Mouse (Mus musculus): ENCODE data around the gene Smap1. TPM values are rescaled to one million over a fixed set of nuclear protein-coding genes. Genes with fewer than 3 reads are reported as not detected.

Gene Smap1
- polyA plus RNA-seq, 1 experiment from 2014 or later: 35.6 TPM

GRCm38 (mm10) chr1:23860944-23861343 is 61.2 kb downstream of the Smap1 start:
- Histone ChIP-seq H3K4me3 (no peak overlapping the region), H3K36me3 (peaks cover 32% of the 10 kb centered on the region), H3K27me3 (replicated peaks) (no peaks in the 10 kb centered on the region), H3K9ac (no peak overlapping the region), H3K27ac (no peak overlapping the region), H3K9me3 (replicated peaks) (no peaks in the 10 kb centered on the region), H3K4me1 (no peaks in the 10 kb centered on the region), H3K4me2 (no peak overlapping the region)
- ATAC-seq: no peak
- 84% methylated on average over 2 of the region's 2 CpGs for WGBS (ENCODE audit: insufficient replicate concordance)

DNA sequence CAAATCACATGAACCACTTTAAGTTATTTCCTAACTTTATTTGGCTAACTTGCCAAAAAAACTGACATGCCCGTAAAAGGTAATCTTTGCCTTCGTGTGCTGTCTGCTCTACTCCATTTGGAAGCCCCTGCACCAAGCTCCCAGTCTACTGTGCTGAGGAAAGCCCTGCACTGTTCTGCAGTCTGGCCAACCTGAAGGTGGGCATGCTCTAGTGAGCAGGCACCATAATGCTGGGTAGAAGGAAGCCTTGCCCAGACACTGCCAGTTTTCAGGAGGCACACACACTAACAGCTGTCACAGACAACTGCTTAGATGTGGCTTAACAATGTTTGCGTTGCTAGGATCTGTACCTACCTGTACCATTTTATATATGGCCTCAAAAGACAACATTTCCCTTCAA is 66.5 kb downstream of the Smap1 start:
- 82% methylated on average over 3 of the region's 3 CpGs for WGBS (ENCODE audit: insufficient replicate concordance)
- Histone ChIP-seq H3K9me3 (replicated peaks) (no peaks in the 10 kb centered on the region), H3K4me2 (no peak overlapping the region), H3K36me3 (peaks cover 48% of the 10 kb centered on the region), H3K4me1 (no peaks in the 10 kb centered on the region), H3K27me3 (replicated peaks) (no peaks in the 10 kb centered on the region), H3K9ac (no peak overlapping the region), H3K27ac (no peak overlapping the region), H3K4me3 (no peak overlapping the region)
- no peak for ATAC-seq

DNA sequence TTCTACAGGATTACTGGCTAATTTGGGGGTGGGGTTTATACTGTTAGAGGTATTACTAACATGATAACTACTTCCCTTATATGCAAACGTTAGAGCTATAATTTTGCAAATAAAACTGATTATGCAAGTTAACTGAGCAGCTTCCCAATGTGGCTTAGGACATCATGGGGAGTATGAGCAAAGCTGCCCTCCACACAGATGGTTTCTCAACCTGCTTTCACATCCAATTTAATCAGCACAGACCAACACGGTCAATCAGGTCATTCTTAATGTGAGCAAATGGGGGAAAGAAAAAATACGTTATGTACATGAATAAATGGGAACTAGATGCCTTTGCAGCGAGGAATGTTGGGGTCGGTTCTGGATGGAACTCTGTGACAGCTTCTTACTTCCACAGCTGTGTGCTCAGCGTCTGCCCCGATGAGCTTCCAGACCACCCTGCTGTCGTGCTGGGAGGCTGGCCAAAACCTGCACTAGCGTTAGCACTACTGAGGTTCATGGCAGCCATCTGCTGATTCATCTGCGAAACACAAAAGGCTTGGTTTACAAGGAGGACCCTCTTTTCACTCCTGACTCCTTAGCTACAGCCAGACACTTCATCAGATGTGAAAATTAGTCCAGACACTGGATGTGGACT is 76.0 kb downstream of the Smap1 start:
- Histone ChIP-seq H3K27ac (no peak overlapping the region), H3K4me2 (no peak overlapping the region), H3K27me3 (replicated peaks) (no peaks in the 10 kb centered on the region), H3K9ac (no peak overlapping the region), H3K9me3 (replicated peaks) (no peaks in the 10 kb centered on the region), H3K4me3 (no peak overlapping the region), H3K36me3 (peaks cover 79% of the 10 kb centered on the region), H3K4me1 (no peaks in the 10 kb centered on the region)
- WGBS (ENCODE audit: insufficient replicate concordance): 81% methylated on average over 10 of the region's 10 CpGs
- no peak for ATAC-seq

GRCm38 (mm10) chr1:23845007-23845406 is 77.1 kb downstream of the Smap1 start:
- Histone ChIP-seq H3K27me3 (replicated peaks) (no peaks in the 10 kb centered on the region), H3K9ac (no peak overlapping the region), H3K36me3 (peaks cover 74% of the 10 kb centered on the region), H3K9me3 (replicated peaks) (no peaks in the 10 kb centered on the region), H3K4me1 (no peaks in the 10 kb centered on the region), H3K4me3 (no peak overlapping the region), H3K4me2 (no peak overlapping the region), H3K27ac (no peak overlapping the region)
- ATAC-seq: no peak
- WGBS (ENCODE audit: insufficient replicate concordance): 88% methylated on average over 10 of the region's 10 CpGs

DNA sequence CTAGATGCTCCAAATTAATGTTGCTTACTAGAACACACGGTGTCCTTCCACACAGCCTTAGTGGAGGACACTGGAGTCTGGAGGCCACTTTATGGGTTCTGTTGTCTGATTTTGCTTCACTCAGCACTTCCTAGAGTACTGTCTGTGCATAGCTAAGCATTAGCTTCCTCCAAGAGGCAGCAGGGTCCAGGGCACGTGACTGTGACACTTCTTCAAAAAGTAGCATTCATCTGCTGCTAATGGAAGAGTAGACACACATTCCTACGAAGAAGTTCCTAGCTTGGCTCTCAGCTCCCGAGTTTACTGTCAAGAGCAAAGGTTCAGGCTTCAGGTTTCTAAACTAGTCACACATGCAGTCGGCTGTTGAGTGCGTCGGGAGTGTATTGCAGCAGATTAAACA is 78.3 kb downstream of the Smap1 start:
- Histone ChIP-seq H3K9ac (no peak overlapping the region), H3K4me1 (no peaks in the 10 kb centered on the region), H3K4me2 (no peak overlapping the region), H3K27me3 (replicated peaks) (no peaks in the 10 kb centered on the region), H3K4me3 (no peak overlapping the region), H3K9me3 (replicated peaks) (no peaks in the 10 kb centered on the region), H3K27ac (no peak overlapping the region), H3K36me3 (peaks cover 66% of the 10 kb centered on the region)
- WGBS (ENCODE audit: insufficient replicate concordance): 87% methylated on average over 7 of the region's 7 CpGs
- ATAC-seq: no peak

DNA sequence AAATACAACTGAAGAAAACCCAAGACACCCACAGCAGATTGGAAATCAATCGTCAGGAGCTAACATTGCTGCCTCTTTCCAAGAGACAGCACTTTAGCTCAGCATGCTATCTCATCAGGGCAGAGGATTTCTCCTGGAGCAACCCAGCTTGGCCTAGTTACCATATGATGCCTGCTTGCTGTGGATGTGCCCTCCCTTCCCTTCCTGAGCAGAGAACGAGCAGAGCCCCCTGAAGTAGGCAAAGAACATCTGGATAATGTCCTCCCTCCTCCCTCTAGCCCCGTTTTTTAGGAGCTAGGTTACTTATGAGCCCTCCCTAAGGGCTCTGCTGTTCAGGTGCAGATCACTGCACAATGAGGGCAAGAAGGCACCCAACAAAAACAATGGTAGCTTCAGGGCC is 79.5 kb downstream of the Smap1 start:
- no peak overlapping the region for H3K4me2 ChIP-seq
- H3K27me3 ChIP-seq (replicated peaks): no peaks in the 10 kb centered on the region
- no peaks in the 10 kb centered on the region for H3K9me3 ChIP-seq (replicated peaks)
- no peak overlapping the region for H3K4me3 ChIP-seq
- no peak overlapping the region for H3K27ac ChIP-seq
- H3K9ac ChIP-seq: no peak overlapping the region
- H3K4me1 ChIP-seq: no peaks in the 10 kb centered on the region
- H3K36me3 ChIP-seq: peaks cover 55% of the 10 kb centered on the region
- ATAC-seq: no peak
- WGBS (ENCODE audit: insufficient replicate concordance): 79% methylated on average over 3 of the region's 3 CpGs

DNA sequence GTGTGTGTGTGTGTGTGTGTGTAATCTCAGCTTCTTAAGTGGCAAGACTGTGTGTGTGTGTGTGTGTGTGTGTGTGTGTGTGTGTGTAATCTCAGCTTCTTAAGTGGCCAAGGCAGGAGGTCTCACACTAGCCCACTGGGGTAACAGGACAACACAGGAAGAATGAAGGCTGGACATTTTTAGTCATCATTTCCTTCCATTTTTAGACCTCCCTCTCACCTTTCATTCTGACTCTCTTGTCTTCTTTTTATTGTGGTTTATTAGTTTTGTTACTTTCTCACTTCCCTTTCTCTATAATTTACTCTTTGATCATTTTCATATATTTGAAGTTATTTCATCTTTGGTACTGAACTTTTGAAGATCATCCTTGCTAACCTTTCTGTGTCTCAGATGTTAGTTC is 81.2 kb downstream of the Smap1 start:
- no peak for ATAC-seq

DNA sequence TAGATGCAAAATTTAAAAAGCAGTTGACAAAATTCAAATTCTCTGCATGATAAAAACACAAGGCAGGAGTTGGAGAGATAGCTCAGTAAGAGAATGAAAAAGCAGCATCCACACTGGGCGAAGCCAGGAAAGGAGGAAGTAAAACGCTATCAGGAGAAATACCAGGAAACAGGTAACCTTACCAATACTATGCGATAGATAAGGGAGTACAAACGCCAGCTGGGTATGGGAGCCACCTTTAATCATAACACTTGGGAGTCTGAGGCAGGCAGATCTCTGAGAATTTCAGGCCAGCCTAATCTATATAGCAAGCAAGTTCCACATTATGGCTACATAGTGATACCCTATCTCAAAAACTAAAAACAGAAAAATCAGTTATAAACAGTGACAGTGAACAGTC is 85.5 kb downstream of the Smap1 start:
- H3K36me3 ChIP-seq: peaks cover 4% of the 10 kb centered on the region; the same call in 1 of the 2 replicates
- no peaks in the 10 kb centered on the region for H3K27me3 ChIP-seq (replicated peaks)
- ATAC-seq: peak; percentile 52; the same call in 1 of the 2 replicates
- H3K9me3 ChIP-seq (replicated peaks): no peaks in the 10 kb centered on the region
- H3K4me3 ChIP-seq: no peak overlapping the region
- peaks cover 6% of the 10 kb centered on the region; the same call in 1 of the 2 replicates for H3K4me1 ChIP-seq
- H3K4me2 ChIP-seq: no peak overlapping the region
- H3K9ac ChIP-seq: no peak overlapping the region
- no peak overlapping the region for H3K27ac ChIP-seq
- WGBS (ENCODE audit: insufficient replicate concordance): 23% methylated on average over 4 of the region's 4 CpGs

More for the DNA sequence above, 81.2 kb downstream of the Smap1 start:
- H3K27ac ChIP-seq: no peak overlapping the region
- H3K4me2 ChIP-seq: no peak overlapping the region
- H3K36me3 ChIP-seq: peaks cover 42% of the 10 kb centered on the region
- H3K4me1 ChIP-seq: peaks cover 6% of the 10 kb centered on the region; the same call in 1 of the 2 replicates
- H3K9me3 ChIP-seq (replicated peaks): no peaks in the 10 kb centered on the region
- H3K27me3 ChIP-seq (replicated peaks): no peaks in the 10 kb centered on the region
- no peak overlapping the region for H3K9ac ChIP-seq
- no peak overlapping the region for H3K4me3 ChIP-seq

GRCm38 (mm10) chr1:23834819-23835218 is 87.3 kb downstream of the Smap1 start:
- Histone ChIP-seq H3K36me3 (no peaks in the 10 kb centered on the region), H3K9ac (no peak overlapping the region), H3K4me1 (peaks cover 6% of the 10 kb centered on the region; the same call in 1 of the 2 replicates), H3K4me2 (no peak overlapping the region), H3K9me3 (replicated peaks) (no peaks in the 10 kb centered on the region), H3K27me3 (replicated peaks) (no peaks in the 10 kb centered on the region), H3K4me3 (no peak overlapping the region), H3K27ac (no peak overlapping the region)
- 69% methylated on average over 9 of the region's 9 CpGs for WGBS (ENCODE audit: insufficient replicate concordance)
- no peak for ATAC-seq

- H3K4me3 ChIP-seq: no peak overlapping the region
- ATAC-seq: no peak
- H3K27me3 ChIP-seq (replicated peaks): no peaks in the 10 kb centered on the region
- no peak overlapping the region for H3K27ac ChIP-seq
- H3K9ac ChIP-seq: no peak overlapping the region
- H3K36me3 ChIP-seq: no peaks in the 10 kb centered on the region
- peaks cover 6% of the 10 kb centered on the region; the same call in 1 of the 2 replicates for H3K4me1 ChIP-seq
- H3K9me3 ChIP-seq (replicated peaks): no peaks in the 10 kb centered on the region
- H3K4me2 ChIP-seq: no peak overlapping the region
- 68% methylated on average over 7 of the region's 7 CpGs for WGBS (ENCODE audit: insufficient replicate concordance)
These were observed 87.9 kb downstream of the Smap1 start for GRCm38 (mm10) chr1:23834246-23834645.

- WGBS (ENCODE audit: insufficient replicate concordance): 33% methylated on average over 13 of the region's 13 CpGs
- 0 out of 2 replicates have a peak, but pooled peaks have one; percentile 44 for ATAC-seq
- H3K4me2 ChIP-seq: no peak overlapping the region
- no peak overlapping the region for H3K4me3 ChIP-seq
- H3K9ac ChIP-seq: no peak overlapping the region
- no peaks in the 10 kb centered on the region for H3K4me1 ChIP-seq
- H3K9me3 ChIP-seq (replicated peaks): no peaks in the 10 kb centered on the region
- H3K27me3 ChIP-seq (replicated peaks): no peaks in the 10 kb centered on the region
- no peaks in the 10 kb centered on the region for H3K36me3 ChIP-seq
- no peak overlapping the region for H3K27ac ChIP-seq
These were observed 95.0 kb downstream of the Smap1 start for GRCm38 (mm10) chr1:23826887-23827758.

- H3K36me3 ChIP-seq: no peaks in the 10 kb centered on the region
- ATAC-seq: no peak
These were observed 100.5 kb downstream of the Smap1 start for GRCm38 (mm10) chr1:23821615-23822014.

More at GRCm38 (mm10) chr1:23821615-23822014, 100.5 kb downstream of the Smap1 start:
- Histone ChIP-seq H3K4me1 (no peaks in the 10 kb centered on the region), H3K27ac (no peak overlapping the region), H3K4me2 (no peak overlapping the region), H3K9me3 (replicated peaks) (no peaks in the 10 kb centered on the region), H3K9ac (no peak overlapping the region), H3K4me3 (no peak overlapping the region), H3K27me3 (replicated peaks) (no peaks in the 10 kb centered on the region)
- WGBS (ENCODE audit: insufficient replicate concordance): 75% methylated on average over 5 of the region's 5 CpGs
